Mouse (Mus musculus) kidney, postnatal 36 days (tissue): ENCODE results near the gene Xpo4.
A peak's percentile ranks its signal among the peaks of the same experiment; 100 is the strongest.
"Not testable (repeated sequence)": the region's sequence is repeated elsewhere in the genome, so short reads cannot be mapped to it uniquely, and the experiment has no call there.

Source experiments
- DNase-seq, 2 experiments: peaks; one replicate each; pipeline ENCODE4 v3.0.0; 2021 to 2022; ENCODE audit warnings: mixed read lengths in 2 of 2

The Xpo4 gene

GRCm38 (mm10) chr14:57679958-57680535 is 14.8 kb upstream of the Xpo4 start:
- DNase-seq: peak; percentile 84 to 93

- DNase-seq: no peak
Measured at GRCm38 (mm10) chr14:57679523-57679922, 14.3 kb upstream of the Xpo4 start.

GRCm38 (mm10) chr14:57675481-57675880 is 10.3 kb upstream of the Xpo4 start:
- no peak for DNase-seq

DNA sequence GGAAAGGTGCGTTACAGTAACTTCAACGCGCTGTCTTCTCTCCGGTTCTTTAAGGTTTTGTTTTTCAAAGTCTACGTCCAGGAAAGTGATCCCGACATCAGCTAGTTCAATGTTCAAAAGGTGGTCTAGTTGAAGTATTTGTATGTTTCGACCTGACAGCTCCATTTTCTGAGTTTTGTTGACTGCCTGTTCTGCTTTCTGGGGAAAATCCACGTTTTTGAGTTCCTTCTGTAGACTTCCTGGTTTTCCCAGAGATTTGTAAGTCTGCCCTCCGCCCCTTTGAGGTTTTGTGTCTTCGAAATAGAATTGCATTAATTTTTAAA is 359 bp upstream of the Xpo4 start:
- DNase-seq: no peak

- DNase-seq: peak; percentile 21 to 48
Measured at GRCm38 (mm10) chr14:57664311-57664821, 864 bp downstream of the Xpo4 start.

DNA sequence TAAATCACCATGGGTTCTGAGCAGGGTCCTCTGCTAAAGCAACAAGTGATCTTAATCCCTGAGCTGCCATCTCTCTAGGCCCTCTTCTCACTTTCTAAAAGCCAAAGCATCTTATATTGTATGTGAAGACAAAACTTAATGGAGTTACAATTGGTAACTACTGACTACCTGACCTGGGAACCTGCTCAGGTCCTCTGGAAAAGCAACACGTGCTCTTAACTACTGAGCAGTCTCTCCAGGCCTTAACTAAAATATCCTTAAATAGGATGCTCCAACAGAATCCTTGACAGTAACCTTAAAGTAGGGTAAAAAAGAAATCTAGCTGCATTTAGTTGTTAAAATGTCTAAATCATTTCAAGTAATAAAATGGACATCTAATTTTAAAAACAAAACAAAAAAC is 1.6 kb downstream of the Xpo4 start:
- no peak for DNase-seq

- peak in 1 of 2 experiments; percentile 12 for DNase-seq
Measured at GRCm38 (mm10) chr14:57658301-57658700, 6.9 kb downstream of the Xpo4 start.

DNA sequence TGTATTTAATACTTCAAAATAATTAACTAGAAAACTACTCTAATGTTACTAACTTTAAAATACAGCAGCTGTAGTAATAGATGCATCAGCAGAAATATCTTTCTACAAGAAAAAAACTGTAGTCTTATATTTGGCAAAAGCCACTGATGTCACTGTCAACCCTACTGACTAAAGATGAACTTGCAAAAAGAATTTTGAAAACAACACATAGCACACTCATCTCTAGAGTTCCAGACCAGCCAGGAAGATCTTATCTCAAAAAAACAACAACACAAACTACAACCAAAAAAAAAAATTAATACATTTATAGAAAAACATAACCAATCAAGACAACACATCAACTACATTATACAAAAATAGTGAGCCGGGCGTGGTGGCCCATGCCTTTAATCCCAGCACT is 7.7 kb downstream of the Xpo4 start:
- no peak for DNase-seq

- not testable (repeated sequence) for DNase-seq
Measured at GRCm38 (mm10) chr14:57656519-57656918, 8.7 kb downstream of the Xpo4 start.

DNA sequence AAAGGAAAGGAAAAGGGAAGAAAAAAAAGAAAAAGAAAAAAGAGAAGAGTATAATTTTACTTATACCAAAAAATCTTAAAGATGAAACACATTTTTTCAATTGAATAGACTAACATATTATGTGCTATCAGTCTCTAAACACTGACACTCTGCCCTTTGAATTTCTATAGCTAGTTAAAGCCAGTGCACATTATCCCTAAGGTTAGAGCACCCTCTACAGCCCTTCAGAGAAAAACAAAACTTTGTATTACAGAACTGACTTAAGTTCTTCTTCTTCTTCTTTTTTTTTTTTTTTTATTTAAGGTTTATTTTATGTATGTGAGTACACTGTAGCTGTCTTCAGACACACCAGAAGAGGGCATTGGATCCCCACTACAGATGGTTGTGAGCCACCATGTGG is 15.7 kb downstream of the Xpo4 start:
- DNase-seq: no peak

GRCm38 (mm10) chr14:57646155-57646554 is 19.1 kb downstream of the Xpo4 start:
- DNase-seq: no peak

- no peak for DNase-seq
Measured at GRCm38 (mm10) chr14:57639153-57639552, 26.1 kb downstream of the Xpo4 start.

DNA sequence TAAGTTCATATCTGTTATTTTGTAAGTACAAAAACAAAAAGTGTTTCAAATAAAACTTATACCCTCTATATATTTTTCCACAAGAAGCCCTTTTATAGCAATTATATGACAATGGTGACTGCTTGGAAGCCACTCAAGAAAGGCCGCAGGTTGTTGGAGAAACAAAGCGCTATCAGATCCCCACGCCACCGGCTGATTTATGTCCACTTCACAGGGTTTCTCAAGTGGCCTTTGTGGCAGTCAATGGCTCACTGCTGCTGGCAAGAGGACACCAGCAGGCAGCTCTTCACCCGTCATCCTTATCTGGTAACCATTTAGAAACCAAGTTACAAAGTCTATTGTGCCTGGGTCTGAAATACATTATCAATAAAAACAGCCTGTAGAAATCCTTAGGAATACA is 31.1 kb downstream of the Xpo4 start:
- no peak for DNase-seq

GRCm38 (mm10) chr14:57629595-57629994 is 35.6 kb downstream of the Xpo4 start:
- no peak for DNase-seq

- no peak for DNase-seq
Measured at GRCm38 (mm10) chr14:57622934-57623333, 42.3 kb downstream of the Xpo4 start.

- DNase-seq: no peak
Measured at GRCm38 (mm10) chr14:57621699-57622098, 43.5 kb downstream of the Xpo4 start.

DNA sequence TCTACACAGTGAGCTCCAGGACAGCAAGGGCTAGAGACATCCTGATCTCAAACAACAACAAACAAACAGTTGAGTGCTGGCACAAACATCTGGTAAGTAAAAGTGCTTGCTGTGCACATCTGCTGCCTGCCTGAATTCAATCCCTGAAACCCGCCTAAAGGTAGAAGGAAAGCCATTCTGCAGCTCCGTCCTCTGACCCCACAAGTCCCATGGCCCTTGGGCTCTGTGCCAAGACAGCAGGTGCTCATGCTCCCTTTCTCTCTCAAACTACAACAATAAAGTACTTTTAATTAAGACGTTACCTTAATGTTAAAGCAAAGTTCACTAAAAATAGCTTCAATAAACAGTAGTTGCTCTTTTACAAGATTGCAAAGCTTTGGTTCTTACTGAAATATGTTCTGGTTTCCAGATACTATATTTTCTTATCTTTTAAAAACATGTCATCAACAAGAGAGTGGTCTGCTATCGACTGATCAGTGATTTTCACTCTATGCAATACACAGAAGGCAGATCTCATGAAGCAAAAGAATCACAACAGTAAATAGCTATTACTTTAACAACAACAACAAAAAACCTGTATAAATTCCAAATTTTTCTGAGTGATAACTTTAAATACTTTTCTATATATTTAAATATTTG is 44.5 kb downstream of the Xpo4 start:
- DNase-seq: peak; percentile 54 to 76

GRCm38 (mm10) chr14:57619487-57619886 is 45.7 kb downstream of the Xpo4 start:
- DNase-seq: peak; percentile 39 to 50

- no peak for DNase-seq
Measured at GRCm38 (mm10) chr14:57617675-57618074, 47.6 kb downstream of the Xpo4 start.

DNA sequence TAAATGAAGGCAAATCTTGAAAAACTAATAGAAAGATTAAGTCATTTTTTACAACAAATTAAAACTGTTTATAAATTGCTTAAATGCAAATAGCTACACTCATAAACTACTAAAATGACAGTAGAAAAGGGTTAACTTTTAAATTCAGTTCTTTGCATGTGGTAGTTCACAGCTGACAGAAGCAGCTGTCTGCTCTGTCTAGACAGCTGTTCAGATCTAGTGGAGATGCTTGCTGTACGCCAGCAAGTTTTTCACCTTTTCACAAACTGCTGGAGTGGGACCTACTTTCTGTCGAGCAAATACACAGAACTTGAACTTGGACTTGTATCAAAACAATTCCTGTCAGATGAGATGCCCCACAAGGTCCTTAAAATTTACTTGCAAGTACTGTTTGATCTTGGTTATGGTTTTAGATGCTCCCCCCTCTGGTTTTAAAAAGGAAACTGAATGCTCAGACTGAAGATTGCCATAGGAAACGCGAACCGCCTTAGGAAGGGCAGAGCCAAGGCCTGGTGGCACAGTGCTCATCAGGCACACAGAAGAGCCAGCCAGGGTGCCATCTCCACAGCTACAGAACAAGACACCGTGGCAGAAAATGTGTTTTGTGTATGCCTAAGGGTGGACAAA is 48.8 kb downstream of the Xpo4 start:
- no peak for DNase-seq

GRCm38 (mm10) chr14:57615828-57616227 is 49.4 kb downstream of the Xpo4 start:
- DNase-seq: no peak

DNA sequence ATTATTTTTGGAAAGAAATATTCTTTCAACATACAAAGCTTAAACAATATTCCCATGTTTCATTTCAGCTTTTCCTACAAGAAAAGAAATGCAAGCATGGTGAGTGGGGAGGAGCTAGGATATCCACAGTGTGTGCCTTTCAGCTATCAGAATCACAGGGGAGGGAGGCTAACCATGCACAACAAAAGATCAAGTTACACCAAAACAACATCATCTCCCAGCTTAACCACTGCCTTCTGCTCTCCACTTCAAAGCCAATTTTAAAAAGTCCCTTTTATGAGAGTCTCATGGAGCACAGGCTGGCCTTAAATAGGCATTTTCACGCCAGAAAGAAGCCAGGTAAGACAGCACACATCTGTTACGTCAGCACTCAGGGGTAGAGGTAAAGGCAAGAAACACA is 54.2 kb downstream of the Xpo4 start:
- DNase-seq: no peak

DNA sequence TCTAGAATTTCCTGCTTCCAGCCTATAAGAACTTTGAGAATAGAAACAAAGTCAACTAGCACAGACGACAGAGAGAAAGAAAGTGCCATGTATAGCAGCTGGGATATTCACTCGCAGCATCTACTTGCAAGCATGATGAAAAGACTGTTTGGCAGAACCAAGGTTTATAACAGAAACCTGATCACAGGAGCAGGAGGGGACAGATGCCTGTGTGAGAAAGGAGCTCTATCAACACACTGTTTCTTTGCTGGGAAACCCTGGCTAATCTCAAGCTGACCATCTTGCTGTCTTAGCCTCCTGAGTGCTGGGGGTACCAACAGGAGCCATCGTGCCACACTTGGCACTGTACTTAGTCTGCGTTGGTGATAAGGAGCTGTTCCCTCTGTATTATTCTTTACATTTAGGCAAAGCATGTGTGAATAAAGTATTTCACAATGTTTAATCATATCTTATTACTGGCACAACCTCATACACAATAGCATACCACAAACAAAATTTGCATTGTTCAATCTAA is 55.4 kb downstream of the Xpo4 start:
- no peak for DNase-seq

- DNase-seq: peak; percentile 88 to 94
Measured at GRCm38 (mm10) chr14:57607500-57607899, 57.7 kb downstream of the Xpo4 start.
